Mouse (Mus musculus): ENCODE measurements around the gene Hpca. TPM values are rescaled to one million over a fixed set of nuclear protein-coding genes. Genes with fewer than 3 reads are reported as not detected.

The Hpca gene
- total and polyA plus RNA-seq, 2 experiments from 2014 or later: 0.16 TPM; not detected in 1

DNA sequence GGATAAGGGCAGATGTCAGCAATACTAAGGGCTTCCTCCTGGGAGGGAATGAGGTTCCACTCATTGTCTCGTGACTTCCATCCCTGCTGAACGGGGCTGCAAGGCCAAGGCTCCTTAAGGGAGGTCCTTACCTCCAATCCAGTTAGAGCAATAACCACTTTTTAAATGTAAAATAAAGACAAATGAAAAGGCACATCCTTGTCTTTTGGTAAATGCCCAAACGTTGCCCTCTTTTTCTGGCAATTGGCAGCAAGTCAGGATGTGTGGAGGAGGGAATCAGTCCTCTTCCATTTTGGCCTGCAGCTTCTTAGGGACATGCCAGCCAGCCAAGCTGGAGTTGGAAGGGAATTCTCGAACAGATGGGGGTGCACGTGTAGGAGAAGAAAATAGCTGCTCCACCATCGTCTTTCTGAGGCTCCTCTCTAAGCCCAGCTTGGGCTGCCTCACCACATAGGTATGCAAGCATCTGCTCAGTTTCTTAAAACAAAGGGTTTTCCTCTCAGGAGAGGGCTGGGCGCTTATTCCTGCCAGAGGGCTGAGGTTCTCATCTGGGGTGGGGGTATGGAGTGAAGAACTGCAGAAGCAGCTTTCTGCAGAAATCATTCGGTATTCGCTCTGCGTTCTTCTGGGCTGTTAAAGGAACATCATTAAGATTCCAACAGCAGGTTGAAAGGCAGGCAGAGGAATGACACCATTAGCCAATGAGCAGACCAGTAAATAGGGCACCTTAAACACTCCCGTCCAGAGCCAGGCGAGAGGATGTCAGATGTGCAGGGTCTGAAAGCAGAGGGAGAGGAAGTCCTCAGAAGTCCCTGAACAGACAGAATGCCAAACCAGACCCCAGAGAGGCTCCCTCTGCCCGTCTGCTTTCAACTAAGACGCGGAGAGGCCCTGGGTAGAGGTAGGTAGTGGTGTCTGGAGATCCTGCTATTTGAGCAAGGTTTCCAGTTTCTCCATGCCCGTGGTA is 22.8 kb upstream of the Hpca start:
- Histone ChIP-seq H3K4me3 (ENCODE audit: low read depth, low read length) (no peak overlapping the region), H3K27ac (ENCODE audit: low read depth) (no peak overlapping the region), H3K9me3 (replicated peaks; ENCODE audit: control insufficient read depth, low read length) (no peaks in the 10 kb centered on the region), H3K9ac (replicated peaks; ENCODE audit: low read depth, low read length) (no peak overlapping the region), H3K4me1 (ENCODE audit: control insufficient read depth, insufficient read depth) (peaks cover 34% of the 10 kb centered on the region), H3K27me3 (ENCODE audit: control insufficient read depth, insufficient read depth, low read length) (no peaks in the 10 kb centered on the region), H3K36me3 (replicated peaks; ENCODE audit: control insufficient read depth, insufficient read depth, low read length) (peaks cover 12% of the 10 kb centered on the region), H3K4me2 (ENCODE audit: low read depth, low read length) (no peak overlapping the region)
- WGBS: 53% methylated on average over 16 of the region's 16 CpGs
- DNase-seq (ENCODE audit: low spot score) (no peak), ATAC-seq (ENCODE audit: insufficient read depth, low read depth) (no peak)
- TF ChIP-seq EP300 (IDR thresholded peaks at IDR 0.05; ENCODE audit: low read depth) (no peak), CTCF (IDR thresholded peaks at IDR 0.05; ENCODE audit: low read depth) (no peak)

DNA sequence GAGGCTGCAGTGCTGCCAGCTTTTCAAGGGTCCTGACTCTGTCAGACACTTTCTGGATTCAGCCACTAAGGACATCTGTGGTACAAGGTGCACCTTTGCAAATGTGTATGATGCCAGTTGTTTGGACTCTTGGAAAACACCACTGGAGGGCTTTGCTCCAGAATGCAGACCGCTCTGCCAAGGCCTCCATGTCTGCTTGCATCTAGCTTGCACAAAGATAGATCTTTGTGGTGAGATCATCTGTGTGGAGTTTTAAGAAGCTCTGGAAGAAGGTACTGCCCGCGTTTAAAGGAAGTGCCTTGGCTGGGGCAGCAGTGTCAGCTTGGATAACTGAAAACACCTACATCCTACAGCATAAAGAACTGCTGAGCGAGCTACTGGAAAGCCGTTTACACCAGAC is 21.7 kb upstream of the Hpca start:
- H3K27ac ChIP-seq (ENCODE audit: low read depth): no peak overlapping the region
- no peak overlapping the region for H3K4me3 ChIP-seq (ENCODE audit: low read depth, low read length)
- H3K4me1 ChIP-seq (ENCODE audit: control insufficient read depth, insufficient read depth): peaks cover 33% of the 10 kb centered on the region
- 74% methylated on average over 5 of the region's 5 CpGs for WGBS
- H3K9ac ChIP-seq (replicated peaks; ENCODE audit: low read depth, low read length): no peak overlapping the region
- no peak for ATAC-seq (ENCODE audit: insufficient read depth, low read depth)
- H3K4me2 ChIP-seq (ENCODE audit: low read depth, low read length): no peak overlapping the region
- H3K9me3 ChIP-seq (replicated peaks; ENCODE audit: control insufficient read depth, low read length): no peaks in the 10 kb centered on the region
- no peak for DNase-seq (ENCODE audit: low spot score)
- no peaks in the 10 kb centered on the region for H3K27me3 ChIP-seq (ENCODE audit: control insufficient read depth, insufficient read depth, low read length)
- H3K36me3 ChIP-seq (replicated peaks; ENCODE audit: control insufficient read depth, insufficient read depth, low read length): no peaks in the 10 kb centered on the region; the same call in none of the 2 replicates
- no peak for TF ChIP-seq CTCF (IDR thresholded peaks at IDR 0.05; ENCODE audit: low read depth)
- TF ChIP-seq EP300 (IDR thresholded peaks at IDR 0.05; ENCODE audit: low read depth): no peak

DNA sequence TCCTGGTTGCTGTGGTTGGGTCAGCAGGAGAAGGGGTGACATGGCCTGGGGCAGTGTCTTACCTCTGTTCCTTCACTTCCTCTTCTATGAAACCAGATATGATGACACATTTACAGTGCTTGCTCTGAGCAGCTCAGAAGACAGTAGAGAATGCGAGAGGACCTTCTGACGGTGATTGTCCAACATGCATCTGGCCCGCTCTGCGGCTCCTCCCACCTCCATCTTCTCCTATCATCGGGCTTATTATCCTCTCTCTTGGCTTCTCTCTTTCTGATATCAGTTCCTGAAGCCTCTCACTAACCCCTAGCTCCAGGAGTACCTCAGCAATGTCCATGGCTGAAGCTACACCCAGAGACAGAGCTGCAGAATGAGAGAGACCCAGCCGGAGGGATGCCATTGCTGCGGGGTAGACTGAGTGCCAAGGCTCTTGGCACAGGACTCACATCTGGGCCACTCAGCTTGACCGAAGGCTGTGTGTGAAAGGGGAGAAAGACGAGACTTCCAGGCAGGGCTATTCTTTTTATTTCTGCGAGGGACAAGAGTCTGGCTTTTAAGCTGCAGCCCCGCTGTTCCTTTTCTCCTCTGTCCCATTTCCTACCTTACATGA is 20.7 kb upstream of the Hpca start:
- Histone ChIP-seq H3K27ac (ENCODE audit: low read depth) (peak overlapping the region; percentile 86), H3K9me3 (replicated peaks; ENCODE audit: control insufficient read depth, low read length) (no peaks in the 10 kb centered on the region), H3K4me2 (ENCODE audit: low read depth, low read length) (0 out of 2 replicates have a peak overlapping the region, but pooled peaks have one; percentile 1), H3K4me1 (ENCODE audit: control insufficient read depth, insufficient read depth) (peaks cover 34% of the 10 kb centered on the region), H3K4me3 (ENCODE audit: low read depth, low read length) (no peak overlapping the region), H3K27me3 (ENCODE audit: control insufficient read depth, insufficient read depth, low read length) (peaks cover 2% of the 10 kb centered on the region; the same call in 1 of the 2 replicates), H3K9ac (replicated peaks; ENCODE audit: low read depth, low read length) (no peak overlapping the region), H3K36me3 (replicated peaks; ENCODE audit: control insufficient read depth, insufficient read depth, low read length) (no peaks in the 10 kb centered on the region; the same call in none of the 2 replicates)
- TF ChIP-seq CTCF (IDR thresholded peaks at IDR 0.05; ENCODE audit: low read depth) (no peak), EP300 (IDR thresholded peaks at IDR 0.05; ENCODE audit: low read depth) (no peak)
- DNase-seq (ENCODE audit: low spot score): no peak
- WGBS: 72% methylated on average over 11 of the region's 11 CpGs
- ATAC-seq (ENCODE audit: insufficient read depth, low read depth): no peak

DNA sequence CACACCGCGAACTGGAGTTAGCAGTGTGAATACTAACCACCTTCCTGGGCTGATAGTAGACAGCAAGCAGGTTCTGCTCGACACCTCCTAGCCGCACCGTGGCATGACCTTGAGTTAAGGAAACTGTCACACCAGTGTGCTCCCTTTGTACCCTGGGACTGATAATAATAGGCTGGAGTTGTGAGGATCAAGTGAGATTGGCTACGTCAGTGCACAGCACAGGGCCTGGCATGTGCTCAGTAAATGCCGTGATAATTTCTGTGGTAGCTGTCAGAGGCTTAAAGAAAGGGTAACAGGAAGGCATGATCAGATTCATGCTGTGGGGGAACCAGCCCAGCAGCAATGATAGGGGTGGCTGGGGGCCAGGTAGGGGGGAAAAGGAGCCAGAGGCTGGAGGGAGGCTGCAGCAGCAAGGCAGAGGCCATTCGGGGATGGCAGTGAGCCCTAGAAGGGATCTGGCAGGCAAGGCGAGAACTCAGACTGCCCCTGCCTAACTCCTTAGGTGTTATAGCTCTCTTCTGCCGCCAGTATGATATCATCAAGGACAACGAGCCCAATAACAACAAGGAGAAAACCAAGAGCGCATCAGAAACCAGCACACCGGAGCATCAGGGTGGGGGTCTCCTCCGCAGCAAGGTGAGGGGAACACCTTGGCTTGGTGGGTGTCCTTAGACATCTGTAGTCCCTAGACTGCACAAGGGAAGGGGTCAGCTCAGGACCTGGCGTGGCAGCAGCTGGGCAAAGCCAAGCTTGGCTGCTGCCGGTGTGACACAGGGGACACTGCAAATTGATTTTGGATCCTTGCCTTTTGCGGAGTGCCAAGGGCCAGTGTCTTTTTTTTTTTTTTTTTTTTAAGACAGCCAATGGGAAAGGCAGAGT is 20.0 kb upstream of the Hpca start:
- peak overlapping the region; percentile 86 for H3K27ac ChIP-seq (ENCODE audit: low read depth)
- H3K4me2 ChIP-seq (ENCODE audit: low read depth, low read length): peak overlapping the region; percentile 1; the same call in 1 of the 2 replicates
- no peaks in the 10 kb centered on the region; the same call in none of the 2 replicates for H3K36me3 ChIP-seq (replicated peaks; ENCODE audit: control insufficient read depth, insufficient read depth, low read length)
- H3K9me3 ChIP-seq (replicated peaks; ENCODE audit: control insufficient read depth, low read length): no peaks in the 10 kb centered on the region
- WGBS: 38% methylated on average over 17 of the region's 17 CpGs
- 0 out of 2 replicates have a peak overlapping the region, but pooled peaks have one; percentile 18 for H3K9ac ChIP-seq (replicated peaks; ENCODE audit: low read depth, low read length)
- peak; percentile 87 for ATAC-seq (ENCODE audit: insufficient read depth, low read depth)
- DNase-seq (ENCODE audit: low spot score): peak; percentile 79
- no peak overlapping the region for H3K4me3 ChIP-seq (ENCODE audit: low read depth, low read length)
- no peak for TF ChIP-seq CTCF (IDR thresholded peaks at IDR 0.05; ENCODE audit: low read depth)
- TF ChIP-seq EP300 (IDR thresholded peaks at IDR 0.05; ENCODE audit: low read depth): peak; percentile 81; the same call in 1 of the 2 replicates
- peaks cover 34% of the 10 kb centered on the region for H3K4me1 ChIP-seq (ENCODE audit: control insufficient read depth, insufficient read depth)
- H3K27me3 ChIP-seq (ENCODE audit: control insufficient read depth, insufficient read depth, low read length): peaks cover 4% of the 10 kb centered on the region; the same call in 1 of the 2 replicates

DNA sequence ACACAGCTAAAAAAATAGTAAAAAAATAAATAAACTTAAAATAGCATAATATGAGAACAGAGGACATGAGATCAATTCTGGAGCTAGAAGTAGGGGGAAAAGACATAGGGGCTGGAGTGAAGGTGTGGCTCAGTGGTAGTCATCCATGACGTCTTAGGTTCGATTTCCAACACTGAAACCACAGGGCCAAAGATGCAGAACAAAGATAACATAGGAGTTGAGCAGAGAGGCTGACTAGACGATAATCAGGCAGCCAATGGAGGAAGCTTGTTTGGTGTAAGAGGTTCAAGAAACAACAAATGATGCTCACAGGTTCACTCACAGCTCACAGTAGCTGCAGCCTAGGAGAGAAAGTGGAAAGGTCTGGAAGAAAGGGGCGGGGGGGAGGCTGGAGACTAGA is 19.0 kb upstream of the Hpca start:
- TF ChIP-seq CTCF (IDR thresholded peaks at IDR 0.05; ENCODE audit: low read depth) (no peak), EP300 (IDR thresholded peaks at IDR 0.05; ENCODE audit: low read depth) (no peak)
- H3K4me1 ChIP-seq (ENCODE audit: control insufficient read depth, insufficient read depth): peaks cover 36% of the 10 kb centered on the region
- no peak for DNase-seq (ENCODE audit: low spot score)
- no peak for ATAC-seq (ENCODE audit: insufficient read depth, low read depth)
- H3K27me3 ChIP-seq (ENCODE audit: control insufficient read depth, insufficient read depth, low read length): peaks cover 8% of the 10 kb centered on the region
- H3K9ac ChIP-seq (replicated peaks; ENCODE audit: low read depth, low read length): no peak overlapping the region
- 85% methylated on average over 4 of the region's 4 CpGs for WGBS
- H3K4me2 ChIP-seq (ENCODE audit: low read depth, low read length): no peak overlapping the region
- no peaks in the 10 kb centered on the region; the same call in none of the 2 replicates for H3K36me3 ChIP-seq (replicated peaks; ENCODE audit: control insufficient read depth, insufficient read depth, low read length)
- H3K27ac ChIP-seq (ENCODE audit: low read depth): peak overlapping the region; percentile 86
- H3K4me3 ChIP-seq (ENCODE audit: low read depth, low read length): no peak overlapping the region
- H3K9me3 ChIP-seq (replicated peaks; ENCODE audit: control insufficient read depth, low read length): no peaks in the 10 kb centered on the region
